Mouse (Mus musculus) cerebellum, adult 9-10 months (tissue): ENCODE measurements around the gene Fbxl2.

Experiments
- DNase-seq: peaks from one replicate; pipeline ENCODE4 v3.0.0; 2022

The Fbxl2 gene

GRCm38 (mm10) chr9:113969399-113969798 lies 76.6 kb downstream of the Fbxl2 start:
- no peak for DNase-seq

- no peak for DNase-seq
Measured at GRCm38 (mm10) chr9:113968967-113969366, 77.0 kb downstream of the Fbxl2 start.

- DNase-seq, result no peak
Measured at GRCm38 (mm10) chr9:113966838-113967237, 79.2 kb downstream of the Fbxl2 start.

- no peak for DNase-seq
Measured at GRCm38 (mm10) chr9:113964415-113964814, 81.6 kb downstream of the Fbxl2 start.

- DNase-seq, result no peak
Measured at GRCm38 (mm10) chr9:113963718-113964117, 82.3 kb downstream of the Fbxl2 start.

- no peak for DNase-seq
Measured at GRCm38 (mm10) chr9:113957777-113958176, 88.2 kb downstream of the Fbxl2 start.

- DNase-seq, result no peak
Measured at GRCm38 (mm10) chr9:113947216-113947615, 98.8 kb downstream of the Fbxl2 start.

- DNase-seq, result no peak
Measured at GRCm38 (mm10) chr9:113943372-113943771, 102.6 kb downstream of the Fbxl2 start.

GRCm38 (mm10) chr9:113941103-113941805 lies 104.7 kb downstream of the Fbxl2 start:
- DNase-seq, result no peak

- peak; percentile 70 for DNase-seq
Measured at GRCm38 (mm10) chr9:113939063-113939850, 106.7 kb downstream of the Fbxl2 start.

GRCm38 (mm10) chr9:113935638-113936037 lies 110.4 kb downstream of the Fbxl2 start:
- DNase-seq, result no peak

GRCm38 (mm10) chr9:113932501-113932900 lies 113.5 kb downstream of the Fbxl2 start:
- DNase-seq, result peak; percentile 34

- DNase-seq, result peak; percentile 36
Measured at GRCm38 (mm10) chr9:113932100-113932470, 113.9 kb downstream of the Fbxl2 start.

GRCm38 (mm10) chr9:113931375-113932099 lies 114.5 kb downstream of the Fbxl2 start:
- DNase-seq, result peak; percentile 42

GRCm38 (mm10) chr9:113930534-113931374 lies 115.2 kb downstream of the Fbxl2 start, which contains the start of gene Ubp1:
Gene Ubp1, plus strand, starts transcription at chr9:113930934.
- DNase-seq, result peak; percentile 98

GRCm38 (mm10) chr9:113929676-113930075 lies 116.3 kb downstream of the Fbxl2 start:
- DNase-seq, result peak; percentile 42

GRCm38 (mm10) chr9:113928591-113928990 lies 117.4 kb downstream of the Fbxl2 start:
- DNase-seq, result no peak

- DNase-seq, result no peak
Measured at GRCm38 (mm10) chr9:113924883-113925282, 121.1 kb downstream of the Fbxl2 start.

- DNase-seq, result no peak
Measured at GRCm38 (mm10) chr9:113922677-113923076, 123.3 kb downstream of the Fbxl2 start.

GRCm38 (mm10) chr9:113915789-113916188 lies 130.2 kb downstream of the Fbxl2 start:
- DNase-seq, result no peak
